Mouse (Mus musculus): ENCODE measurements around the gene Eif2ak1.
"Not testable (repeated sequence)": the region's sequence is repeated elsewhere in the genome, so short reads cannot be mapped to it uniquely, and the experiment has no call there.

The Eif2ak1 gene

DNA sequence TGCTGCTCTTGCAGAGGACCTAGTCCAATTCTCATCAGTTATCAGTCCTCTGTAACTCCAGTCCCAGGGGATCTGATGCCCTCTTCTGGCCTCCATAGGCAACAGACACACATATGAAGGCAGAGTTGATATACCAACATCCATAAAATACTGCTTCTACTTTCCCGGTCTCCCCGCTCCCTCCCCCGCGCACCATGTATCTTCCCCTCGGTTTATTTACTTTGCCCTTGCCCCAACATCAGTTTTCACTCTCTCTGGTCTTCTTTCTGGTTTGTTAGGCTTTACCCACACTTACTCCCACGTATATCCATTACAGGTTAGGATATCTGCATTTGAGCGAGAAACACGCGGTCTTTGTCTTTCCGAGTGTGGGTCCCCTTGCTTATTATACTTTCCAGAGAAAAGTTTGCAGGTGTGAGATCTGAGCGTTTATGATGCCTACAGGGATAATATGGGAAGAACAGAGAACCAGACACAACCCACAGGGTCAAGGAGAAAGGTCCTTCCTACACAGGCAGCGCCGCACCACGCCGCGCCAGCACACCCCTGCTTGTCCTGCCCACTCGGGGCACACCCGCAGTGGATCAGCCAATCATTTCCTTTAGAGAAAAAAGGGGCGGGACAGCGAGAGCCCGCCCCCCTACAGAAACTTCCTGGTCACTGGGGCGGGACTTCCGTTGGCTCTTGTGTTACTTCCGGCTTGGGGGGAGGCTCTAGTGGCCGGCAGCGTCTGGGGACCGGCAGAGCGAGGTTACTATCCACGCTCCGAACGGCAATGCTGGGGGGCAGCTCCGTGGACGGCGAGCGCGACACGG, at the start of gene Eif2ak1:
Gene Eif2ak1 (plus strand): TSS at position 673 of the 815 bp plus-strand sequence.
- peak; percentile 85 for DNase-seq

DNA sequence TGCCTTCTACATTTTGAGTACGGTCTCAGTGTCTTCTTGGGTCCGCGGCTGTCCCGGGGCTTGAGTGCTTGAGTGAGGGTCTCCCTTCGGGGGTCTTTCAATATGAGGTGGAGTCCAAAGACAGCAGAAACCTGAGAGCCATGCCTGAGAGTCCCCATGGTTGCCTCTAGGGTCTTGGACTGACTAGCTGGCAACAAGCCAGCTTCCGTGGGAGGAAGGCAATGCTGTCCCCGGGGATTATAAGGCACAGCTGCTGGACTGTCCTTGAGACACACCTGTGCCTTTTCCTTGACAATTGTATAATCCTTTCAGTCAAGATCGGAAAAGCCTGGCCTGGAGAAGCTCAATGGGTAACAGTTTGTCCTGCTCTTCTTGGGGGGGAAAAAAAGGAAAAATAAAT, 35.6 kb upstream of the Eif2ak1 start:
- DNase-seq, result no peak

GRCm38 (mm10) chr5:143785391-143785790, 32.2 kb upstream of the Eif2ak1 start:
- DNase-seq, result no peak

DNA sequence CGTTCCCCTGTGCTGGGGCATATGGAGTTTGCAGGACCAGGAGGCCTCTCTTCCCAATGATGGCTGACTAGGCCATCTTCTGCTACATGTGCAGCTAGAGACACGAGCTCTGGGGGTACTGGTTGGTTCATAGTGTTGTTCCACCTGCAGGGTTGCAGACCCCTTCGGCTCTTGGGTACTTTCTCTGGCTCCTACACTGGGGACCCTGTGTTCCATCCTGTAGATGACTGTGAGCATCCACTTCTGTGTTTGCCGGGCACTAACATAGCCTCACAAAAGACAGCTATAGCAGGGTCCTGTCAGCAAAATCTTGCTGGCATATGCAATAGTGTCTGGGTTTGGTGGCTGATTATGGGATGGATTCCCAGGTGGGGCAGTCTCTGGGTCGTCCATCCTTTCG, 16.4 kb upstream of the Eif2ak1 start:
- not testable (repeated sequence) for DNase-seq

GRCm38 (mm10) chr5:143804056-143804765, 13.4 kb upstream of the Eif2ak1 start:
- DNase-seq, result no peak

DNA sequence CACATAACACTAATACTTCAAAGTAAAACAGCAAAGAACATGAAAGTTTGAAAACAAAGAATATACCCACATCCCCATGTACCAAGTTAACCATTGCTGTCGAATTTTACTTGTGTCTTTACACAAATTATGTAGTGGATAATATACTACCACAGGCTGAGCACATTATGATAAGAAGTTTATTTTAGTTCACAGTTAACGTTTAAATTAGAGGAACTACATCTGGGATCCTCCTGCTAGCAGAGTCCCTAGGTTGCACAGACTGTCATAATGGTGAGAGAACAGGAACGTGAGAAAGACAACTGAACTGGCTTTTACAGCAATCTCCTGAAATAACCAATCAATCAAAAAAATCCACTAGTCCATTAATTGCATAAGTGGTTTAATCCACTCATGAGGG, 10.3 kb upstream of the Eif2ak1 start:
- DNase-seq, result no peak

DNA sequence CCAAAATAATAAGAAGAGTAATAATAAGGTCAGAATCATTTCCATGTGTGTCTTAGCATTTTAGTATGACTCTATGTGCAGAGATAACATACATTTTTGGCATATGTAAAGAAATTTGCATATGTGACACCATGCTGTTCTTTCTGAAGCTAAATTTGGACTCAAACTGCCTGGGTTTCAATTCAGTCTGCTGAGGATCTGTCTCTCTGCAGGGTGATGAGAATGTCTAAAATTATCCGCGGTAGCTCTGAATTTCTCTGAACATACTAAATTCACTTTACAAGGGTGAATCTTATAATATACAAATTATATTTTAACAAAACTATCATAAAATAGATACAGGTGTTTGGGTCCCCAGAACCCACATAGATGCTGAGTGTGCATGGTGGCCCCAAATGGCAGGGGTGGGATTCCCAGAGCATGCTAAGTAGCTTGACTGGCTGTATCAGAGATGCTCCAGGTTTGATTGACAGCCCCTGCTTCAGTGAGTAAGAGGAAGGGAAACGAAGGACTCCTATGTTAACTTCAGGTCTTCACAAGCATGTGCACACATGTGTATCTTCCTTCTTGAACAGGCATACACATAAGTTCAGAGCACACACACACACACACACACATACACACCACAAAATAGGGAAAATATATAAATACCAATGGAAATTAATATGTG, 8.0 kb upstream of the Eif2ak1 start:
- DNase-seq, result no peak

GRCm38 (mm10) chr5:143811653-143812052, 5.9 kb upstream of the Eif2ak1 start:
- DNase-seq, result no peak

GRCm38 (mm10) chr5:143814626-143815025, 3.0 kb upstream of the Eif2ak1 start:
- no peak for DNase-seq

DNA sequence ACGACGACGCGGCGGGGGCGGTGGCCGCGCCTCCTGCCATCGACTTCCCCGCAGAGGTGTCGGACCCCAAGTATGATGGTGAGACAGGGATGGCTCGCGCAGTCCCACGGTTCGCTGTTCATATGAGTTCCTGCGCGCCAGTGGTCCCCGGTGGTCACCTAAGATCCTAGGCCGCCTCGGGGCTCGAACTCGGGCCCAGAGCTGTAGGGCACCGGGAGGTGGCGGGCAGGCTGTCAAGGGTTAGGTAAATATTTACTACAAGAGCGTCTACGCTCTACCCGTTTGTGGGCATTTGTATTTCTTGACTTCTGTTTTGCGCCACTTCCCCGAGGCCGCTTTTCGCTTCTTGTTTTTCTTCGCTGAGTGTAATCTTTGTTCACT, 333 bp downstream of the Eif2ak1 start:
- DNase-seq, result no peak

DNA sequence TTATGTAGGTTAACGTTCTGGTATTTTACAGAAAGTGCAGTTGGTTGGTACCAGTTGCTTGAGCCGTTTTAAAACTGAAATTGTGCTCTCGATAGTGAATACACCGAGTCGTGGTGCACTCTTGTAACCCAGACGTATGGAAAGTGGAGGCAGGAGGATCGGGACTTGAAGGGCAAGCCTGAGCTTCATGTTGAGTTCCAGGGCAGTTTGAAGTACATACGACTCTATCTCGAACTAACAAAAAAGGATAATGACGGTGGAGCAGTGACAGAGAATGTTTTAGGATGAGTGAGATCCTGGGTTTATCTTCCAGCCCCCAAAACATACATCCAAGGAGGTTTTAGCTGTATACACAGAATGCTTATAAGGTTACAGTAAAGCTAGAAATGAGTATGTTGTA, 873 bp downstream of the Eif2ak1 start:
- no peak for DNase-seq

DNA sequence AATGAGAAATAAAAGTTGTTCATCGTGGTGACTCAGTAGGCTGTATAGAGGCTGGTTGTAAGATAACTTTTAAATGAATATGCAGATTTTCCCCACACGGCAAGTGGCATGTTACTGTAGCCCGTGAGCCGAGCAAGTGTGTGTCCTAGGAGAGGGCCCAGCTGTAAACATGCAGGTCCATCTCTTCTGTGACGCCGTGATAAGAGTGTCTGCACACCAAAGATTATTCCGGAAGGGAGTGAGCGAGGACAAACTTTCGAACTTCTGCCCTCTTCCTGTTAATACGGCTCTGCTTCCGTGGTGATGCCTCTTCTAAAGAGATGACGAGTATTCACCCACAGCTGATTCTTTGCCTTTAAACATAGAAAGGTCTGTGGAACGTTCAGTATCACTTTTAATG, 1.4 kb downstream of the Eif2ak1 start:
- no peak for DNase-seq

- DNase-seq, result no peak
Measured at GRCm38 (mm10) chr5:143819906-143820660, 2.5 kb downstream of the Eif2ak1 start.

DNA sequence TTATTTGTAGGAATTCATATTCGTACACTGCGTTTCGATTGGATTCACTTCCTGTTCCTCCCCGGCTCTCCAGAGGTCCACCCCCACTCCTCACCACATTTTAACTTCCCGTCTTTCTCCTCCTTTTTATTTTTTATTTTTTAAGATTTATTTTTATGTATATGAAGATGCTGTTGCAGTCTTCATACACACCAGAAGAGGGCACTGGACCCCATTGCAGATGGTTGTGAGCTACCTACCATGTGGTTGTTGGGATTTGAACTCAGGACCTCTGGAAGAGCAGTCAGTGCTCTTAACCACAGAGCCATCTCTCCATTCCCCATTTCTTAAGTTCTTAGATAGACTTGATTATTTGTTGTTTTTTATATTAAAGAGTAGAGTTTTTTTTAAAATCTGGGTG, 3.2 kb downstream of the Eif2ak1 start:
- no peak for DNase-seq

GRCm38 (mm10) chr5:143871547-143872169, 54.1 kb downstream of the Eif2ak1 start:
- no peak for DNase-seq

DNA sequence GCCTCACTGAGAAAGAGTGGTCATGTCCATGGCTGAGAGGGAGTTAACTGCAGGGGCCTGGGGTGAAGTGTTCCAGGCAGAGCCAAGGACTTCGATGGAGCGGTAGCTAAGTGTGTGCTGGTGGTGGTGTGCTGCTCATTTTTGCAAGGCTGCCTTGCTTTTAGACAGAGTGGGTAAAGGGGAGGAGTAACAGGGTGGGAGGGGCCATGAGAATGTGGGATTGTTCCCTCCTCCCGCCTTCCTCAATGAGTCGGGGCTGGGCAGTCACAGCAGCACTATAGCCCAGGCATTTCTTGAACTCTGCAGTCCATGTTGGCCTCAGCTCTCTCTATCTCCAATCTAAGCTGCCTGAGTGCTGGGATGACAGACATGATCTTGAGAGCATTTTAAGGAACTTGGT, 57.0 kb downstream of the Eif2ak1 start:
- no peak for DNase-seq

DNA sequence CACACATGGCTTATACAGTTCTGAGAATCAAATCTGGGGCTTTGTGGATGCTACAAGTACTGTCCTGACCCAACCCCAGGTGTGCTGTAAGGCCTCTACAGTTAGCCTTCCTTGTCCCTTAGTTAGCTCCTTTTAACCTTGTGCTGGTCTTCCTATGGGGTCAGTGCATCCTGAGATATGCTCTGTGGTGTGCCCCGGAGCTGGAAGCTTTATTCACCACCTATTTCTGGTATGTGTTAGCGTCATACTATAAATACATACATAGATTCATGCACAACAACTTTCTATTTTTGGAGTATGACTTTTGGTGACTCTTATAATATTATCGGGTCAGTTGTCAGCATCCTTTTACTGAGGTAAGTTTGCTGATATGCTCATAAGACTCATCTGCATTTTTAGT, 67.7 kb downstream of the Eif2ak1 start:
- DNase-seq, result no peak

GRCm38 (mm10) chr5:143890741-143891140, 73.2 kb downstream of the Eif2ak1 start:
- DNase-seq, result no peak

DNA sequence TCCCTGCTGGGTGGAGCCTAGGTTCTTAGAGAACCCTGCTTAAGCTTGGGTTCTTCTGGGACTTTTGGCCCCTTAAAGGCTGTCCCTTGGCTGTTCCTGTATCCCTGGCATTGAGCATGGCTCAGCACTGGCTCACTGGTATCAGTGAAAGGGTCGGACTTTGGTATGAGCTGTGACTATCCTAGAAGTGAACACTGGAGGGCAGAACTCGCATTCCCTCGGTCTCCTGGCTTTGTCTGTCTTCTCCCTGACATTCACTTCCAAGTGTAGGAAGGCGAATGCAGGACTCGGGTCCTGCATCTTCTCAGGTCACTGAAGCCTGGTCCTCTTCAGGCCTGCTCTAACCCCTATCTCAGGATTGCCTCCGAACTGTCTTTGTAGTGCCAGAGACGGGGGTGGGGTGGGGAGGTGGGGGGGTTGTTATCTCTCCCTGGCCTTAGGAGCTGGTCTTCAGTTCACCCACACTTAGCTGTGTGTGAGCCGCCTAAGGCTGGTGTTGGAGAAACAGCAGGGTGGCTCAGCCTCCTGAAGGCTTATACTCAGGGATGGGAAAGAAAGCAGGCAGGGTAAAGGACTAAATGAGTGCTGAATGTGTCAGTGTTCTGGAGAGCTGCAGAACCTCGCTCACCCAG, 74.8 kb downstream of the Eif2ak1 start:
- DNase-seq, result no peak

GRCm38 (mm10) chr5:143893396-143893795, 75.8 kb downstream of the Eif2ak1 start:
- no peak for DNase-seq

GRCm38 (mm10) chr5:143897635-143898330, 80.2 kb downstream of the Eif2ak1 start, which contains the start of gene Ankrd61:
TSS of gene Ankrd61 (minus strand) at chr5:143897685.
- DNase-seq, result no peak
